In genomic region chr4:149889851-149890250, GRCm38 (mm10) we compare ENCODE assay signal across 9 mouse cellular contexts.
DNase-seq lines count a peak whose midpoint lies in the region; ATAC-seq and TF ChIP-seq lines count a peak whose summit lies in the region.
"Had no signal": no experiment of that assay in that cellular context is flagged by ENCODE, and none has a peak within 500 bp of the region (broad histone marks: within the 10 kb centered on the region; RNA-seq: fewer than 3 reads in every experiment).

No protein-coding gene starts in this region.

- intact Hi-C loops in heart, postnatal 25 days (cut with DNase I), result loop anchor here (2.0 to 5.0 kb wide), 3 partner anchors 38 to 65 kb away; partner anchors contain the start of gene Spsb1

- peak; percentile 98 for TF ChIP-seq EP300 in lung, postnatal 0 days (IDR thresholded peaks at IDR 0.05)

- H3K27ac ChIP-seq in lung, postnatal 0 days (ENCODE audit: low read length), result peak overlapping the region; percentile 86
- peak overlapping the region; percentile 90 for H3K27ac ChIP-seq in stomach, embryonic 16.5 days (ENCODE audit: low read length)
- H3K27ac ChIP-seq: midbrain, embryonic 12.5 days had no signal

- H3K36me3 ChIP-seq in lung, postnatal 0 days (ENCODE audit: insufficient read depth, low read length), result no peaks in the 10 kb centered on the region
- no peaks in the 10 kb centered on the region for H3K36me3 ChIP-seq in stomach, embryonic 16.5 days (ENCODE audit: control insufficient read depth, insufficient read depth, low read length)
- H3K36me3 ChIP-seq: midbrain, embryonic 12.5 days had no signal

- no peaks in the 10 kb centered on the region for H3K9me3 ChIP-seq in lung, postnatal 0 days (ENCODE audit: low read length)
- no peaks in the 10 kb centered on the region for H3K9me3 ChIP-seq in stomach, embryonic 16.5 days (replicated peaks; ENCODE audit: control insufficient read depth, low read length)
- H3K9me3 ChIP-seq: midbrain, embryonic 12.5 days had no signal

- peak; percentile 24 for DNase-seq in 416B (ENCODE audit: low read depth)
- peak; percentile 30 for DNase-seq in T-cell, adult 2 months (ENCODE audit: low spot score)
- peak; percentile 26 to 44 for DNase-seq in frontal cortex, adult 2 months (ENCODE audit: extremely low spot score in 1 of 2, low spot score in 1 of 2)
- DNase-seq in heart, postnatal 25 days (ENCODE audit: low spot score), result peak; percentile 96
- DNase-seq in kidney, postnatal 25 days, result peak; percentile 89 to 96
- DNase-seq in lung, postnatal 0 days (ENCODE audit: low spot score), result peak; percentile 97

- H3K4me1 ChIP-seq in lung, postnatal 0 days (ENCODE audit: insufficient read depth, low read depth, low read length), result peaks cover 22% of the 10 kb centered on the region; the same call in 1 of the 2 replicates
- peaks cover 51% of the 10 kb centered on the region for H3K4me1 ChIP-seq in stomach, embryonic 16.5 days (ENCODE audit: control insufficient read depth, insufficient read depth, low read length)

- ATAC-seq in lung, postnatal 0 days, result peak; percentile 90
- peak; percentile 67 for ATAC-seq in stomach, embryonic 16.5 days (ENCODE audit: insufficient read depth, low FRiP score)
- no peak for ATAC-seq in monocyte, adult 5-6 weeks (replicated peaks; ENCODE audit: insufficient number of reproducible peaks, low FRiP score, low TSS enrichment, poor library complexity, severe bottlenecking)

- H3K4me3 ChIP-seq in lung, postnatal 0 days (ENCODE audit: low read depth, low read length), result no peak overlapping the region
- H3K4me3 ChIP-seq in stomach, embryonic 16.5 days (replicated peaks; ENCODE audit: low read length), result no peak overlapping the region
- H3K4me3 ChIP-seq: midbrain, embryonic 12.5 days had no signal

- WGBS in lung, postnatal 0 days, result 1% methylated on average over 13 of the region's 13 CpGs
- WGBS in stomach, embryonic 16.5 days, result 7% methylated on average over 13 of the region's 13 CpGs

- H3K4me2 ChIP-seq in lung, postnatal 0 days (replicated peaks; ENCODE audit: low read depth, low read length), result no peak overlapping the region
- H3K4me2 ChIP-seq in stomach, embryonic 16.5 days (ENCODE audit: low read depth, low read length), result no peak overlapping the region
- H3K4me2 ChIP-seq: midbrain, embryonic 12.5 days had no signal

- H3K9ac ChIP-seq in lung, postnatal 0 days (replicated peaks; ENCODE audit: low read depth), result no peak overlapping the region
- peak overlapping the region; percentile 52 for H3K9ac ChIP-seq in stomach, embryonic 16.5 days (ENCODE audit: low read length)
- H3K9ac ChIP-seq: midbrain, embryonic 12.5 days had no signal

- no peaks in the 10 kb centered on the region for H3K27me3 ChIP-seq in lung, postnatal 0 days (replicated peaks; ENCODE audit: insufficient read depth, low read length)
- no peaks in the 10 kb centered on the region for H3K27me3 ChIP-seq in stomach, embryonic 16.5 days (ENCODE audit: control insufficient read depth, insufficient read depth, low read length)

- TF ChIP-seq CTCF in lung, postnatal 0 days (IDR thresholded peaks at IDR 0.05), result no peak

Comparison
In these comparisons a context has a peak if more than half of its experiments do, and no peak if none do; other contexts are left out.
1. DNase-seq: peak in every context shown above with its lines; median percentile 97 in lung, postnatal 0 days; 96 in heart, postnatal 25 days; 92 in kidney, postnatal 25 days; 35 in frontal cortex, adult 2 months; 30 in T-cell, adult 2 months; 24 in 416B.